Mouse (Mus musculus) hindbrain, embryonic 14.5 days (tissue): ENCODE results near the gene Gdf1. TPM values are rescaled to one million over a fixed set of nuclear protein-coding genes. Genes with fewer than 3 reads are reported as not detected.

Source experiments
- ATAC-seq: fragments of 200-750 bp; cut with Nextera tagmentation; 2 replicates; pipeline ENCODE4 v1.8.0; 2017; ENCODE audit warnings: moderate number of reproducible peaks, mild to moderate bottlenecking, moderate TSS enrichment, moderate library complexity; ENCODE audit not compliant: low FRiP score
- DNase-seq: peaks from one replicate; pipeline ENCODE4 v3.0.0-alpha.2; 2015; ENCODE audit warnings: low spot score
- H3K27ac ChIP-seq: fragments of 300-500 bp; sonication (generic); 2 replicates; pipeline ENCODE4 v1.5.1; 2014; ENCODE audit warnings: mild to moderate bottlenecking, moderate library complexity
- H3K27me3 ChIP-seq: fragments of 300-500 bp; sonication (generic); 2 replicates; pipeline ENCODE4 v1.6.1; 2014; ENCODE audit warnings: mild to moderate bottlenecking, low read length, mixed read lengths; ENCODE audit not compliant: control insufficient read depth, insufficient read depth
- H3K36me3 ChIP-seq: fragments of 300-500 bp; sonication (generic); replicated peaks from 2 replicates; pipeline ENCODE4 v1.6.1; 2014; ENCODE audit not compliant: control insufficient read depth, insufficient read depth
- H3K4me1 ChIP-seq: fragments of 300-500 bp; sonication (generic); replicated peaks from 2 replicates; pipeline ENCODE4 v1.6.1; 2014; ENCODE audit warnings: antibody characterized with exemption, low read length, mixed read lengths; ENCODE audit not compliant: control insufficient read depth, insufficient read depth
- H3K4me2 ChIP-seq: fragments of 300-500 bp; sonication (generic); replicated peaks from 2 replicates; pipeline ENCODE4 v1.6.1; 2014; ENCODE audit warnings: mild to moderate bottlenecking, moderate library complexity
- H3K4me3 ChIP-seq: fragments of 300-500 bp; sonication (generic); replicated peaks from 2 replicates; pipeline ENCODE4 v1.5.1; 2014; ENCODE audit warnings: mild to moderate bottlenecking, low read length
- H3K9ac ChIP-seq: fragments of 300-500 bp; sonication (generic); 2 replicates; pipeline ENCODE4 v1.6.1; 2014
- H3K9me3 ChIP-seq: fragments of 300-500 bp; sonication (generic); 2 replicates; pipeline ENCODE4 v1.6.1; 2016; ENCODE audit warnings: low read length; ENCODE audit not compliant: control insufficient read depth
- WGBS: fragments of 180-500 bp; shearing (Covaris S2); extraction: QIAGEN DNeasy Blood & Tissue Kit; methylation state at CpG from one replicate; pipeline ENCODE4 v1.1.7; 2014; 5-methylcytosine and 5-hydroxymethylcytosine counted together
- polyA plus RNA-seq: library from polyadenylated mRNA; unstranded; fragments of >200 nt; fragmentation: Nextera tagmentation; extraction: Ambion mirVana; gene quantifications from 2 replicates; pipeline ENCODE4 v1.2.1, GENCODE M21; 2014

Gene Gdf1
- 0.23 and 3.2 TPM in 2 replicates for polyA plus RNA-seq

- Histone ChIP-seq H3K27ac (no peak within 1 kb of the TSS), H3K27me3 (no peaks in the 10 kb centered on the region), H3K36me3 (peaks cover 93% of the 10 kb centered on the region), H3K4me3 (no peak within 1 kb of the TSS; the same call in 1 of the 2 replicates), H3K9ac (peak within 1 kb of the TSS; percentile 13; the same call in 1 of the 2 replicates), H3K4me2 (0 out of 2 replicates have a peak within 1 kb of the TSS, but pooled peaks have one; percentile 1), H3K9me3 (no peaks in the 10 kb centered on the region), H3K4me1 (peaks cover 14% of the 10 kb centered on the region; the same call in 1 of the 2 replicates)
- ATAC-seq (no peak), DNase-seq (no peak)
- 23% methylated on average over 14 of the region's 14 CpGs for WGBS
Measured at GRCm38 (mm10) chr8:70329124-70329834, at the start of gene Gdf1. Gene Gdf1 (plus strand): TSS chr8:70329817.

DNA sequence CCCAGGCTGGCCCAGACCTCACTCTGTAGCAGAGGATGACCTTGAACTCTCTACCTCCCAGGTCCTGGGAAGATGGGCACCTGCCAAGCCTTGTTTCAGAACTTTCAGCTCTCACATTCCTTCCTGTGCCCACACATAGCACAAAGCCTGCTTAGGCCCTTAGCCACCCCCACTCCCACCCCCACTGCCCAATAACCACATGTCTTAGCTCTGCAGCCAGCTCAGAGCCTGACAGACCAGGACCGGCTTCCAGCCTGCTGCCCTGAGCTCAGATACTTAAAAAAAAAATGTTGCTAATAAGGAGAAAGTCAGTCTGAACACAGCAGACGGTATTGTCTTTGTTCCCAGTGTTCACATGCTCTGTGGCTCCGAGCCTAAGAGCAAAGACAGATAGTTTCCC lies 48.6 kb upstream of the Gdf1 start:
- peaks cover 9% of the 10 kb centered on the region for H3K36me3 ChIP-seq
- no peak for ATAC-seq
- no peak overlapping the region for H3K27ac ChIP-seq
- no peak for DNase-seq
- 42% methylated on average over 3 of the region's 3 CpGs for WGBS
- H3K27me3 ChIP-seq = no peaks in the 10 kb centered on the region
- no peak overlapping the region for H3K4me3 ChIP-seq
- no peaks in the 10 kb centered on the region for H3K9me3 ChIP-seq
- H3K4me2 ChIP-seq = no peak overlapping the region
- 0 out of 2 replicates have a peak, but pooled peaks cover 6% of the 10 kb centered on the region for H3K4me1 ChIP-seq
- H3K9ac ChIP-seq = no peak overlapping the region

GRCm38 (mm10) chr8:70282603-70283135 lies 46.9 kb upstream of the Gdf1 start, which contains the start of gene Homer3:
Gene Homer3 (plus strand): TSS chr8:70282827.
- peak; percentile 80 for DNase-seq
- H3K9ac ChIP-seq = peak within 1 kb of the TSS; percentile 78
- no peaks in the 10 kb centered on the region for H3K27me3 ChIP-seq
- peaks cover 22% of the 10 kb centered on the region for H3K36me3 ChIP-seq
- peak within 1 kb of the TSS; percentile 65 for H3K4me3 ChIP-seq
- 2% methylated on average over 34 of the region's 36 CpGs for WGBS
- no peaks in the 10 kb centered on the region for H3K9me3 ChIP-seq
- 0 out of 2 replicates have a peak, but pooled peaks cover 6% of the 10 kb centered on the region for H3K4me1 ChIP-seq
- ATAC-seq = peak; percentile 86
- peak within 1 kb of the TSS; percentile 33; the same call in 1 of the 2 replicates for H3K27ac ChIP-seq
- H3K4me2 ChIP-seq = peak within 1 kb of the TSS; percentile 75

DNA sequence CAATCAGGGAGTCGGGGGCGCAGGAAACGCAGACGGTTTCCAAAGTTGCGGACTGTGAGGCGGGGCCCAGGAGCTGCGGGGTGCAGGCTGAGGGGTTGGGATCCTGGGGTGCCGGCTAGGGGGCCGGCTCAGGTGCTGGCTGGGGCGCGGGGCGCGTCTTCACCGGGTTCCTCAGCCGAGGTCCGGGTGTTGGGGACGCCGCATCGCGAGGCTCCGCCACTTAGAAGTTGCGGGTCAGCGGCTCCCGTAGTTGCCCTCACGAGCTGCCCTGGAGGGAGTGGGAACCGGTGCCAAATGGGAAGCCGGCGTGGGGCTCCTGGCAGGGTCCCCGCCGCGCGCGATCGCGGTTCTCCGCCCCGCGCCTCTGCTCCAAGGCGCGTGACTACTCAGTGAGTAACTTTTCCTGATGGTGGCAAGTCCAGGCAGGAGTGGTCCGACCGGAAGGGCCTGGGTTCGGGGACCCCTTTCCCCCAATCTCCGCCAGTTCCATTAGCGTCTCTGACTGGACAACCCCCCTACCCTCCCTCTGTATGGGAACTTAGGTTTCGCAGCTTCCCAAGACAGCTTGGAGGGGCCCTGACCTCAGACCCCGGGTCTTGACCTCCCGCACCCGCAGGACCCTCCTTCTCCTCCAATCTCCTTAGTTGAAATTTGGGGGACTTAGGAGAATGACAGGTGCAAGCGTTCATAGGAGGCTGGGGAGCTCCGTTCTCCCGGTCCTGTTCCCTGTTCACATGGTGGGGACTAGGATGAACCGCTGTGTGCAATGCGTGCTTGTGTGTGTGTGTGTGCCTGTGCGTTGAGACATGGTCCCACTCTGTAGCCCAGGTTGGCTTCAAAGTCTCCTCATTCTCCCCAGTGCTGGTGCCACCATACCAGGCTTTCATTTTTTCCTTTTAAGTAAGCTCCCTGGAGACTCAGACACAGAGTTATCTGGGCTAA lies 46.2 kb upstream of the Gdf1 start:
- DNase-seq = peak; percentile 39
- Histone ChIP-seq H3K36me3 (peaks cover 22% of the 10 kb centered on the region), H3K27me3 (no peaks in the 10 kb centered on the region), H3K9me3 (no peaks in the 10 kb centered on the region), H3K4me2 (peak overlapping the region; percentile 75), H3K4me3 (peak overlapping the region; percentile 65), H3K4me1 (0 out of 2 replicates have a peak, but pooled peaks cover 6% of the 10 kb centered on the region), H3K9ac (peak overlapping the region; percentile 78), H3K27ac (peak overlapping the region; percentile 33; the same call in 1 of the 2 replicates)
- under 1% methylated on average over 55 of the region's 55 CpGs for WGBS
- ATAC-seq = peak; percentile 44

GRCm38 (mm10) chr8:70284421-70284820 lies 45.2 kb upstream of the Gdf1 start:
- Histone ChIP-seq H3K4me3 (no peak overlapping the region), H3K4me2 (peak overlapping the region; percentile 19)
- WGBS = 69% methylated on average over 5 of the region's 5 CpGs

GRCm38 (mm10) chr8:70285304-70285703 lies 44.3 kb upstream of the Gdf1 start:
- Histone ChIP-seq H3K4me1 (0 out of 2 replicates have a peak, but pooled peaks cover 6% of the 10 kb centered on the region), H3K27ac (no peak overlapping the region), H3K9me3 (no peaks in the 10 kb centered on the region), H3K4me3 (no peak overlapping the region), H3K36me3 (peaks cover 34% of the 10 kb centered on the region), H3K27me3 (no peaks in the 10 kb centered on the region), H3K9ac (no peak overlapping the region), H3K4me2 (no peak overlapping the region)
- over 99% methylated on average over 15 of the region's 15 CpGs for WGBS
- no peak for DNase-seq
- ATAC-seq = no peak

More at GRCm38 (mm10) chr8:70284421-70284820, 45.2 kb upstream of the Gdf1 start:
- Histone ChIP-seq H3K9ac (no peak overlapping the region), H3K36me3 (peaks cover 28% of the 10 kb centered on the region), H3K4me1 (0 out of 2 replicates have a peak, but pooled peaks cover 6% of the 10 kb centered on the region), H3K27me3 (no peaks in the 10 kb centered on the region), H3K9me3 (no peaks in the 10 kb centered on the region), H3K27ac (no peak overlapping the region)
- DNase-seq (no peak), ATAC-seq (no peak)

- H3K9ac ChIP-seq = no peak overlapping the region
- H3K4me3 ChIP-seq = no peak overlapping the region
- ATAC-seq (no peak), DNase-seq (no peak)
- H3K27me3 ChIP-seq = no peaks in the 10 kb centered on the region
- H3K27ac ChIP-seq = no peak overlapping the region
- 0 out of 2 replicates have a peak, but pooled peaks cover 6% of the 10 kb centered on the region for H3K4me1 ChIP-seq
- peaks cover 45% of the 10 kb centered on the region for H3K36me3 ChIP-seq
- 89% methylated on average over 8 of the region's 8 CpGs for WGBS
- no peaks in the 10 kb centered on the region for H3K9me3 ChIP-seq
- no peak overlapping the region for H3K4me2 ChIP-seq
Measured at GRCm38 (mm10) chr8:70286737-70287136, 42.9 kb upstream of the Gdf1 start.

GRCm38 (mm10) chr8:70293988-70294405 lies 35.6 kb upstream of the Gdf1 start:
- peaks cover 89% of the 10 kb centered on the region for H3K36me3 ChIP-seq
- no peak for DNase-seq
- no peaks in the 10 kb centered on the region for H3K9me3 ChIP-seq
- no peak for ATAC-seq
- H3K9ac ChIP-seq = no peak overlapping the region
- 72% methylated on average over 5 of the region's 5 CpGs for WGBS
- H3K27ac ChIP-seq = no peak overlapping the region
- H3K27me3 ChIP-seq = no peaks in the 10 kb centered on the region
- no peaks in the 10 kb centered on the region for H3K4me1 ChIP-seq
- H3K4me2 ChIP-seq = no peak overlapping the region
- no peak overlapping the region for H3K4me3 ChIP-seq
